Mouse (Mus musculus): ENCODE data around the gene Cebpb. TPM values are rescaled to one million over a fixed set of nuclear protein-coding genes. Genes with fewer than 3 reads are reported as not detected.

Cebpb gene
- total RNA-seq, 4 experiments from 2014 or later, result 75.3 to 167 (median 96.4) TPM

- no peak for DNase-seq (ENCODE audit: low spot score in 2 of 2)
Observed at GRCm38 (mm10) chr2:167721159-167721882, 32.6 kb downstream of the Cebpb start.

GRCm38 (mm10) chr2:167722538-167722937 is 33.8 kb downstream of the Cebpb start:
- DNase-seq (ENCODE audit: low spot score in 2 of 2), result no peak

- no peak for DNase-seq (ENCODE audit: low spot score in 2 of 2)
Observed at GRCm38 (mm10) chr2:167723589-167724206, 35.0 kb downstream of the Cebpb start.

- DNase-seq (ENCODE audit: low spot score in 2 of 2), result no peak
Observed at GRCm38 (mm10) chr2:167725879-167726278, 37.2 kb downstream of the Cebpb start.

- no peak for DNase-seq (ENCODE audit: low spot score in 2 of 2)
Observed at GRCm38 (mm10) chr2:167727161-167727560, 38.4 kb downstream of the Cebpb start.

- DNase-seq (ENCODE audit: low spot score in 2 of 2), result no peak
Observed at GRCm38 (mm10) chr2:167730036-167730435, 41.3 kb downstream of the Cebpb start.

GRCm38 (mm10) chr2:167731149-167731548 is 42.4 kb downstream of the Cebpb start:
- peak; percentile 59 to 80 for DNase-seq (ENCODE audit: low spot score in 2 of 2)

- no peak for DNase-seq (ENCODE audit: low spot score in 2 of 2)
Observed at GRCm38 (mm10) chr2:167734861-167735260, 46.1 kb downstream of the Cebpb start.

- no peak for DNase-seq (ENCODE audit: low spot score in 2 of 2)
Observed at GRCm38 (mm10) chr2:167739030-167739429, 50.3 kb downstream of the Cebpb start.

Small RNAs within 50 kb of the gene (microRNA-seq; reads per million reads assigned to microRNA genes)
- not detected for gene Gm22355

Other genes with a start within 250 kb of the Cebpb start
- gene Rnf114, start 196.3 kb upstream of the Cebpb start, total RNA-seq (2022), result 10 to 100 TPM; 40.8 to 45.8 (median 43.0) TPM
- gene Spata2, start 196.0 kb upstream of the Cebpb start, total RNA-seq (2022), result 10 to 100 TPM; 19.9 to 22.6 (median 20.4) TPM
- under 1 TPM; 0.24 to 0.94 (median 0.65) TPM for gene Snai1, start 150.7 kb upstream of the Cebpb start, total RNA-seq (2022)
- gene Ube2v1, start 56.8 kb upstream of the Cebpb start, total RNA-seq (2022), result 100 to 1,000 TPM; 163 to 176 (median 172) TPM
- gene Gm20431, start 27.4 kb upstream of the Cebpb start, total RNA-seq (2022), result 10 to 100 TPM in 2 of 4 experiments, 1 to 10 TPM in 2; 5.9 to 14.3 (median 9.0) TPM
- 10 to 100 TPM; 11.8 to 13.1 (median 12.5) TPM for gene Tmem189, start 907 bp downstream of the Cebpb start, total RNA-seq (2022)
- 10 to 100 TPM; 10.6 to 16.5 (median 14.9) TPM for gene Ptpn1, start 243.1 kb downstream of the Cebpb start, total RNA-seq (2022)

Measured in gastrocnemius, adult 8-10 months (tissue).